Mouse (Mus musculus) G1E (cell line): ENCODE results near the gene Plcl2. TPM values are rescaled to one million over a fixed set of nuclear protein-coding genes. Genes with fewer than 3 reads are reported as not detected.

ENCODE experiments used
- ATAC-seq: 2 replicates; pipeline ENCODE4 v1.8.0; 2016; ENCODE audit warnings: mild to moderate bottlenecking; ENCODE audit not compliant: insufficient number of reproducible peaks, poor library complexity, low FRiP score, severe bottlenecking; ENCODE audit errors: extremely low read depth
- DNase-seq: peaks from one replicate; pipeline ENCODE4 v3.0.0; 2012; ENCODE audit warnings: low spot score
- H3K27me3 ChIP-seq: 2 replicates; pipeline ENCODE4 v1.6.1; 2012; ENCODE audit warnings: mild to moderate bottlenecking, low read length, inconsistent platforms; ENCODE audit not compliant: insufficient read depth
- H3K36me3 ChIP-seq: replicated peaks from 2 replicates; pipeline ENCODE3; 2012; ENCODE audit warnings: mild to moderate bottlenecking, inconsistent platforms
- H3K4me1 ChIP-seq: 2 replicates; pipeline ENCODE4 v1.6.1; 2012; ENCODE audit warnings: low read depth, low read length, inconsistent platforms, mixed read lengths; ENCODE audit not compliant: insufficient read depth
- H3K4me3 ChIP-seq: 2 replicates; pipeline ENCODE4 v1.5.1; 2012; ENCODE audit warnings: low read depth, mild to moderate bottlenecking, inconsistent platforms, low read length, moderate library complexity, mixed read lengths
- H3K9me3 ChIP-seq: replicated peaks from 2 replicates; pipeline ENCODE4 v1.6.1; 2012; ENCODE audit warnings: inconsistent platforms
- CTCF ChIP-seq: IDR thresholded peaks from 2 replicates; pipeline ENCODE4 v1.5.1; 2012; ENCODE audit warnings: low read depth, low read length, inconsistent platforms, mixed read lengths
- GATA1 ChIP-seq: IDR thresholded peaks from 2 replicates; pipeline ENCODE4 v1.6.1; 2012; ENCODE audit warnings: borderline replicate concordance, low read length, inconsistent platforms, mixed read lengths
- GATA2 ChIP-seq: IDR thresholded peaks from 2 replicates; pipeline ENCODE4 v1.6.1; 2012; ENCODE audit warnings: low read depth, low read length, inconsistent platforms, borderline replicate concordance
- POLR2AphosphoS5 ChIP-seq: IDR thresholded peaks from 2 replicates; pipeline ENCODE4 v1.6.1; 2012; ENCODE audit warnings: low read depth, low read length, inconsistent platforms; ENCODE audit not compliant: insufficient replicate concordance
- TAL1 ChIP-seq: conservative IDR thresholded peaks from 2 replicates; pipeline ENCODE4 v1.6.1; 2012; ENCODE audit warnings: low read depth, low read length, inconsistent platforms, mixed read lengths
- polyA plus RNA-seq: library from polyadenylated mRNA; stranded (reverse); fragments of >175 nt; gene quantifications from 2 replicates; pipeline ENCODE4 v1.2.3, GENCODE M21; 2012
- total RNA-seq, 2 experiments: library from RNA; stranded (forward) in 1 of 2; stranded (reverse) in 1 of 2; fragments of 200-1000 nt in 1 of 2; fragments of >200 nt in 1 of 2; fragmentation: Nextera tagmentation in 1 of 2; gene quantifications; 2 replicates each; pipeline ENCODE4 v1.2.3; 2014 to 2017

The Plcl2 gene
- total and polyA plus RNA-seq, 3 experiments, result 0.22 to 13.7 TPM; not detected in 1

DNA sequence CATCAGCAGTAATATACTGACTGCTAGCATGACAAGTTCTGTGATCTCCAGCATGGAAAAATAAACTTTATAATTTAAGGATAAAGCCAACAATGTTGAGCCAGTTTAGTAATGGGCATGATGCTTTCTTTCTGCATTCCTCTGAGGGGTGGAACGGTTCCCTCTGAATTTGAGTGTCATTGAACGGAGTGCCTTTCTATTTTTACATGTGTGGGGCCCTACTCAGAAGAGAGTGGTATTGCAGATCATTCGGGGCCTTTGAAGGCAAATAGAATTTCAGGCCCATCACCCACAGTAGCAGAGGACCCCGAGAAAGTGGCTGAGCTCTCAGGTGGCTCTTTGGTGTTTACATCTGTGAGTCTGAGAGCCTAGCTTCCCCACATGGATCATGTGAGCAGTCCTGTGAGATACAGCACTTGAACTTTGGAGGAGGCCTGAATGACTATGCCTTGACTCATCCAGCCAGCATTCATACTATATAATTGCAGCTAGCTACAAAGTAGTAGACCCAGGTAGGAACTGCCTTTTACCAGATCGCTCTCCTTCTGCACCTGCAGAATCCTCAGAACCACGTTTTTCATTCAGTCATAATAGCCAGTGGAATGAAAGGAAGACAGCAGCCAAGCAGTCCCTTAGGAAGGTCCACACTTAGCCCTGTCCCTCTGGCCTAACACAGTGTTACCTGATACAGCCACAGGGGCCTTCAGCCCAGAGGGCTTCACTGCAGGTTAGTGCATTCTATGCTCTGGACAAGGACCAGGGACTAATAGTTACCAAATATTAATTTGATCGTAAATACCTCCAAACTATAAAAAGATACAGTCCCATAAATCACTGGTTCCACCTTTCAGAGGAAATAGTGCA is 125.0 kb downstream of the Plcl2 start:
- TF ChIP-seq GATA2, result no peak
- TF ChIP-seq CTCF, result no peak
- TF ChIP-seq GATA1, result no peak
- TF ChIP-seq TAL1, result no peak
- no peak for TF ChIP-seq POLR2AphosphoS5
- ATAC-seq, result no peak
- no peaks in the 10 kb centered on the region for H3K36me3 ChIP-seq
- no peaks in the 10 kb centered on the region for H3K4me1 ChIP-seq
- no peak for DNase-seq
- H3K27me3 ChIP-seq, result no peaks in the 10 kb centered on the region
- H3K9me3 ChIP-seq, result peaks cover 22% of the 10 kb centered on the region
- H3K4me3 ChIP-seq, result no peak overlapping the region

- H3K4me1 ChIP-seq, result no peaks in the 10 kb centered on the region
- TF ChIP-seq TAL1 (no peak), CTCF (no peak), POLR2AphosphoS5 (no peak), GATA1 (no peak), GATA2 (no peak)
- peaks cover 16% of the 10 kb centered on the region for H3K9me3 ChIP-seq
- no peaks in the 10 kb centered on the region for H3K36me3 ChIP-seq
- no peak overlapping the region for H3K4me3 ChIP-seq
- no peaks in the 10 kb centered on the region for H3K27me3 ChIP-seq
- ATAC-seq, result no peak
- no peak for DNase-seq
Measured at GRCm38 (mm10) chr17:50635961-50636585, 126.9 kb downstream of the Plcl2 start.

DNA sequence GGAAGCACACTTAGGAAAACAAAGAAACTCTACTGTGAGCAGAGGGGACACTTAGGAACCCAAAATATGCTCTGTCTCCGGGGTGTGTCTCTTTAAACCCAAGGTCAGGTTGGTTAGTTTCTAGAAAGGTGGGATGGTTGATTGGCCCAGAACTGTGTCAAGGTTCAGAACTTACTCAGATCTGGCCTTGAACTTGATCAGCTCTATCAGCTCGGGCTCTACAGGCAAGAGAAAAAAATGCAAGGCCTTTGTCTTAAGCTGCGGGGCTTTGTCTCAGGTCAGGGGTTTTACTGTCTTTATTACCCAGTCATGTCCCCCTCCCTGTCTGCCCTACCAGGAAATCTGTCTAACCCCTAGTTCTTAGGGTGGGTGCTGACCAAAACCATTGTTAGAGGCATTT is 129.6 kb downstream of the Plcl2 start:
- Histone ChIP-seq H3K27me3 (no peaks in the 10 kb centered on the region), H3K4me3 (no peak overlapping the region), H3K9me3 (peaks cover 22% of the 10 kb centered on the region), H3K36me3 (no peaks in the 10 kb centered on the region), H3K4me1 (no peaks in the 10 kb centered on the region)
- DNase-seq (no peak), ATAC-seq (no peak)
- TF ChIP-seq TAL1 (no peak), CTCF (no peak), GATA1 (no peak), POLR2AphosphoS5 (no peak), GATA2 (no peak)

DNA sequence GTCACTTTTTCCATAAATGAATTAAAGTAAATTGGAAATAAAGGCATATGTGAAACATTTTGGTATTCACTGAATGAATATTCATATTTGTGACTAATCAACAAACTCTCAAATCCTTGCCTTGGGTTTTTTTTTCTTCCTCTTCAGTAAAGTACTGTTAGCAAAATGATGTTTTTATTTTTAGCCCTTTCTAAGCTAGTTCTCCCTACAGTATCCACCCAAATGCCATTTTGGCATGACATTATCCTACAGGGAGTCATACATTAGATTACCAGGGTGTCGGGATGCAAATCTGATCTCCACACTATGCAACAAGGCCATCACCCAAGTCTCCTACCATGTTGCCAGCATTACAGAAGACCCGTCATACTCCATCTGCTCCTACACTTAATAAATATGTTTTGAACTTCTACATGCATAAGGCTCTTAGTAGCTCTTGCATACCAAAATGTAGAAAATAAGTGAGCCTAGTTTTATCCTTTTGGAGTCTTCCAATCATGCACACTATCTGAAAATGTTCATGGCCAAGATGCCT is 131.9 kb downstream of the Plcl2 start:
- peaks cover 15% of the 10 kb centered on the region for H3K9me3 ChIP-seq
- DNase-seq (no peak), ATAC-seq (no peak)
- no peak for TF ChIP-seq CTCF
- no peak for TF ChIP-seq POLR2AphosphoS5
- TF ChIP-seq GATA1, result no peak
- H3K4me3 ChIP-seq, result no peak overlapping the region
- H3K36me3 ChIP-seq, result no peaks in the 10 kb centered on the region
- H3K27me3 ChIP-seq, result no peaks in the 10 kb centered on the region
- no peaks in the 10 kb centered on the region for H3K4me1 ChIP-seq

DNA sequence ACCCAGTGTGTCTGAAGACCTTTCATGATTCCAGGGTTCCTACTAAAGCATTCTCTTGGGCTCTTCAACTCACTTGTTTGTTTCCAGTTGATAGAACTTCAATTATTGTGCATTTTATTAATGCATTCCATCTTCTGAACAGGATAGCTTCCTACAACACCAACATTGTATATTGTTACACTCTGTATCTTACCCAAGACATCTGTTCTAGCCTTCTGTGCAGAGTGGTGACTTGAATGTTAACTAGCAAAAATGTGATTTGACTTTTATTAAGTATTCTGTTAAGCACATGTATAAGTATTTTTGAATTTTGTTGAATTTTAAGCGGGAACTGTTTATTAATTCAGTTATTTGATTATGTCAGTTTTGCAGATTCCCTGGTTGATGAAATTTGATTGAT is 132.7 kb downstream of the Plcl2 start:
- DNase-seq, result no peak
- TF ChIP-seq CTCF (no peak), TAL1 (no peak), GATA1 (no peak), GATA2 (no peak), POLR2AphosphoS5 (no peak)
- H3K27me3 ChIP-seq, result no peaks in the 10 kb centered on the region

GRCm38 (mm10) chr17:50643356-50643755 is 134.2 kb downstream of the Plcl2 start:
- Histone ChIP-seq H3K27me3 (no peaks in the 10 kb centered on the region), H3K36me3 (no peaks in the 10 kb centered on the region), H3K4me1 (no peaks in the 10 kb centered on the region), H3K9me3 (peaks cover 23% of the 10 kb centered on the region), H3K4me3 (no peak overlapping the region)
- TF ChIP-seq GATA2 (no peak), POLR2AphosphoS5 (no peak), CTCF (no peak), GATA1 (no peak), TAL1 (no peak)
- no peak for DNase-seq
- ATAC-seq, result no peak

More for the DNA sequence above, 132.7 kb downstream of the Plcl2 start:
- Histone ChIP-seq H3K9me3 (peaks cover 15% of the 10 kb centered on the region), H3K4me1 (no peaks in the 10 kb centered on the region), H3K36me3 (no peaks in the 10 kb centered on the region), H3K4me3 (no peak overlapping the region)
- ATAC-seq, result no peak
